Mouse (Mus musculus) forebrain, embryonic 16.5 days (tissue): Measurements from ENCODE around the gene Pck1. TPM values are rescaled to one million over a fixed set of nuclear protein-coding genes. Genes with fewer than 3 reads are reported as not detected.

ENCODE experiments used
- ATAC-seq: fragments of 200-750 bp; cut with Nextera tagmentation; 2 replicates; pipeline ENCODE4 v1.8.0; 2017; ENCODE audit warnings: mild to moderate bottlenecking, moderate library complexity
- H3K27ac ChIP-seq: fragments of 300-500 bp; sonication (generic); 2 replicates; pipeline ENCODE4 v1.5.1; 2014; ENCODE audit warnings: low read length, control low read depth
- H3K27me3 ChIP-seq: fragments of 300-500 bp; sonication (generic); replicated peaks from 2 replicates; pipeline ENCODE4 v1.6.1; 2014; ENCODE audit warnings: low read length; ENCODE audit not compliant: control insufficient read depth, insufficient read depth
- H3K36me3 ChIP-seq: fragments of 300-500 bp; sonication (generic); 2 replicates; pipeline ENCODE4 v1.6.1; 2014; ENCODE audit not compliant: control insufficient read depth, insufficient read depth
- H3K4me1 ChIP-seq: fragments of 300-500 bp; sonication (generic); replicated peaks from 2 replicates; pipeline ENCODE4 v1.6.1; 2014; ENCODE audit warnings: low read length; ENCODE audit not compliant: control insufficient read depth, insufficient read depth
- H3K4me2 ChIP-seq: fragments of 300-500 bp; sonication (generic); 2 replicates; pipeline ENCODE4 v1.6.1; 2014; ENCODE audit warnings: mild to moderate bottlenecking, low read length, control low read depth
- H3K4me3 ChIP-seq: fragments of 300-500 bp; sonication (generic); replicated peaks from 2 replicates; pipeline ENCODE4 v1.5.1; 2014; ENCODE audit warnings: mild to moderate bottlenecking, low read length, control low read depth
- H3K9ac ChIP-seq: fragments of 300-500 bp; sonication (generic); replicated peaks from 2 replicates; pipeline ENCODE4 v1.6.1; 2014; ENCODE audit warnings: low read depth, low read length, control low read depth
- H3K9me3 ChIP-seq: fragments of 300-500 bp; sonication (generic); 2 replicates; pipeline ENCODE4 v1.6.1; 2016; ENCODE audit warnings: low read length; ENCODE audit not compliant: control insufficient read depth
- WGBS: fragments of 180-500 bp; shearing (Covaris S2); extraction: QIAGEN DNeasy Blood & Tissue Kit; methylation state at CpG from one replicate; pipeline ENCODE4 v1.1.7; 2014; 5-methylcytosine and 5-hydroxymethylcytosine counted together
- polyA plus RNA-seq: library from polyadenylated mRNA; unstranded; fragments of >200 nt; fragmentation: Nextera tagmentation; extraction: Ambion mirVana; gene quantifications from 2 replicates; pipeline ENCODE4 v1.2.1, GENCODE M21; 2015

The Pck1 gene
- polyA plus RNA-seq, 1 experiment from 2014 or later = not detected

GRCm38 (mm10) chr2:173170081-173170480 lies 17.2 kb downstream of the Pck1 start:
- Histone ChIP-seq H3K4me2 (no peak overlapping the region), H3K36me3 (no peaks in the 10 kb centered on the region), H3K9me3 (no peaks in the 10 kb centered on the region), H3K27me3 (no peaks in the 10 kb centered on the region), H3K27ac (no peak overlapping the region), H3K9ac (no peak overlapping the region), H3K4me3 (no peak overlapping the region), H3K4me1 (peaks cover 28% of the 10 kb centered on the region)
- no peak for ATAC-seq
- 83% methylated on average over 2 of the region's 2 CpGs for WGBS

GRCm38 (mm10) chr2:173170715-173171114 lies 17.9 kb downstream of the Pck1 start:
- no peaks in the 10 kb centered on the region for H3K27me3 ChIP-seq
- H3K4me2 ChIP-seq = no peak overlapping the region
- H3K4me1 ChIP-seq = peaks cover 28% of the 10 kb centered on the region
- no peaks in the 10 kb centered on the region for H3K9me3 ChIP-seq
- no peak overlapping the region for H3K27ac ChIP-seq
- H3K36me3 ChIP-seq = no peaks in the 10 kb centered on the region
- 64% methylated on average over 2 of the region's 2 CpGs for WGBS
- no peak overlapping the region for H3K4me3 ChIP-seq
- no peak for ATAC-seq
- H3K9ac ChIP-seq = no peak overlapping the region

- WGBS = 3% methylated on average over 30 of the region's 30 CpGs
- Histone ChIP-seq H3K4me2 (peak overlapping the region; percentile 49), H3K4me1 (peaks cover 28% of the 10 kb centered on the region), H3K27me3 (no peaks in the 10 kb centered on the region), H3K4me3 (peak overlapping the region; percentile 20), H3K36me3 (no peaks in the 10 kb centered on the region), H3K27ac (no peak overlapping the region), H3K9ac (peak overlapping the region; percentile 31), H3K9me3 (no peaks in the 10 kb centered on the region)
- no peak for ATAC-seq
These were observed 18.6 kb downstream of the Pck1 start for GRCm38 (mm10) chr2:173171470-173171869.

- Histone ChIP-seq H3K36me3 (no peaks in the 10 kb centered on the region), H3K27me3 (no peaks in the 10 kb centered on the region), H3K9ac (no peak overlapping the region), H3K4me2 (no peak overlapping the region; the same call in 1 of the 2 replicates), H3K4me3 (no peak overlapping the region), H3K9me3 (no peaks in the 10 kb centered on the region), H3K4me1 (peaks cover 28% of the 10 kb centered on the region), H3K27ac (no peak overlapping the region)
- 93% methylated on average over 5 of the region's 5 CpGs for WGBS
- no peak for ATAC-seq
These were observed 19.1 kb downstream of the Pck1 start for GRCm38 (mm10) chr2:173171956-173172355.

- H3K4me1 ChIP-seq = peaks cover 28% of the 10 kb centered on the region
- H3K4me2 ChIP-seq = no peak overlapping the region
- ATAC-seq = no peak
- H3K36me3 ChIP-seq = no peaks in the 10 kb centered on the region
- no peak overlapping the region; the same call in 1 of the 2 replicates for H3K27ac ChIP-seq
- H3K4me3 ChIP-seq = no peak overlapping the region
- no peak overlapping the region for H3K9ac ChIP-seq
- no peaks in the 10 kb centered on the region for H3K9me3 ChIP-seq
- 100% methylated on average over 1 of the region's 1 CpGs for WGBS
- no peaks in the 10 kb centered on the region for H3K27me3 ChIP-seq
These were observed 19.5 kb downstream of the Pck1 start for GRCm38 (mm10) chr2:173172386-173172785.

- H3K9ac ChIP-seq = no peak overlapping the region
- peak; percentile 46 for ATAC-seq
- no peak overlapping the region for H3K4me3 ChIP-seq
- peak overlapping the region; percentile 69 for H3K27ac ChIP-seq
- no peaks in the 10 kb centered on the region for H3K36me3 ChIP-seq
- H3K4me2 ChIP-seq = peak overlapping the region; percentile 70
- peaks cover 28% of the 10 kb centered on the region for H3K4me1 ChIP-seq
- 5% methylated on average over 2 of the region's 2 CpGs for WGBS
- no peaks in the 10 kb centered on the region for H3K27me3 ChIP-seq
- H3K9me3 ChIP-seq = no peaks in the 10 kb centered on the region
These were observed 20.2 kb downstream of the Pck1 start for GRCm38 (mm10) chr2:173173008-173173407.

- H3K4me1 ChIP-seq = peaks cover 26% of the 10 kb centered on the region
- ATAC-seq = peak; percentile 86
- H3K9me3 ChIP-seq = no peaks in the 10 kb centered on the region
- peak overlapping the region; percentile 84 for H3K27ac ChIP-seq
- 2% methylated on average over 22 of the region's 22 CpGs for WGBS
- peak overlapping the region; percentile 42 for H3K4me3 ChIP-seq
- H3K36me3 ChIP-seq = no peaks in the 10 kb centered on the region
- H3K9ac ChIP-seq = peak overlapping the region; percentile 38; the same call in 1 of the 2 replicates
- H3K4me2 ChIP-seq = peak overlapping the region; percentile 70
- H3K27me3 ChIP-seq = no peaks in the 10 kb centered on the region
These were observed 21.0 kb downstream of the Pck1 start for GRCm38 (mm10) chr2:173173521-173174511.

GRCm38 (mm10) chr2:173174569-173174968 lies 21.7 kb downstream of the Pck1 start:
- WGBS = 43% methylated on average over 1 of the region's 1 CpGs
- H3K27ac ChIP-seq = peak overlapping the region; percentile 84; the same call in 1 of the 2 replicates
- H3K36me3 ChIP-seq = no peaks in the 10 kb centered on the region
- no peak overlapping the region for H3K4me3 ChIP-seq
- no peaks in the 10 kb centered on the region for H3K27me3 ChIP-seq
- no peaks in the 10 kb centered on the region for H3K9me3 ChIP-seq
- peak overlapping the region; percentile 70 for H3K4me2 ChIP-seq
- H3K9ac ChIP-seq = no peak overlapping the region
- peaks cover 26% of the 10 kb centered on the region for H3K4me1 ChIP-seq
- no peak for ATAC-seq

GRCm38 (mm10) chr2:173175703-173176102 lies 22.9 kb downstream of the Pck1 start:
- Histone ChIP-seq H3K4me3 (no peak overlapping the region), H3K4me2 (no peak overlapping the region), H3K36me3 (no peaks in the 10 kb centered on the region), H3K9me3 (no peaks in the 10 kb centered on the region), H3K4me1 (peaks cover 26% of the 10 kb centered on the region), H3K27me3 (no peaks in the 10 kb centered on the region), H3K27ac (no peak overlapping the region), H3K9ac (no peak overlapping the region)
- ATAC-seq = no peak
- 94% methylated on average over 5 of the region's 5 CpGs for WGBS
